Mouse (Mus musculus): ENCODE results near the gene Phlda3. TPM values are rescaled to one million over a fixed set of nuclear protein-coding genes. Genes with fewer than 3 reads are reported as not detected.

Gene Phlda3
- total RNA-seq, 2 experiments from 2014 or later = 1.0 TPM; not detected in 1

Other genes with a start within 250 kb of the Phlda3 start
- gene Nav1, start 158.8 kb upstream of the Phlda3 start, total RNA-seq (2014; fragmentation: Nextera tagmentation) = 16.3 and 19.8 TPM in 2 replicates
- gene Nav1, start 158.8 kb upstream of the Phlda3 start, total RNA-seq (2017) = 2.9 and 3.6 TPM in 2 replicates
- 130 and 138 TPM in 2 replicates for gene Csrp1, start 46.1 kb upstream of the Phlda3 start, total RNA-seq (2014; fragmentation: Nextera tagmentation)
- 104 and 135 TPM in 2 replicates for gene Csrp1, start 46.1 kb upstream of the Phlda3 start, total RNA-seq (2017)
- gene Tnni1, start 13.3 kb downstream of the Phlda3 start, total RNA-seq (2014; fragmentation: Nextera tagmentation) = not detected in 2 replicates
- gene Tnni1, start 13.3 kb downstream of the Phlda3 start, total RNA-seq (2017) = not detected in 2 replicates
- gene Lad1, start 52.5 kb downstream of the Phlda3 start, total RNA-seq (2014; fragmentation: Nextera tagmentation) = not detected in 2 replicates
- gene Lad1, start 52.5 kb downstream of the Phlda3 start, total RNA-seq (2017) = not detected in 2 replicates
- not detected in 2 replicates for gene Tnnt2, start 70.2 kb downstream of the Phlda3 start, total RNA-seq (2014; fragmentation: Nextera tagmentation)
- not detected in 2 replicates for gene Tnnt2, start 70.2 kb downstream of the Phlda3 start, total RNA-seq (2017)
- gene Pkp1, start 153.1 kb downstream of the Phlda3 start, total RNA-seq (2014; fragmentation: Nextera tagmentation) = not detected in 2 replicates
- not detected in 2 replicates for gene Pkp1, start 153.1 kb downstream of the Phlda3 start, total RNA-seq (2017)
- gene Igfn1, start 240.2 kb downstream of the Phlda3 start, total RNA-seq (2014; fragmentation: Nextera tagmentation) = not detected in 2 replicates
- not detected in 2 replicates for gene Igfn1, start 240.2 kb downstream of the Phlda3 start, total RNA-seq (2017)
- 5.8 and 14.0 TPM in 2 replicates for gene Tmem9, start 242.0 kb downstream of the Phlda3 start, total RNA-seq (2014; fragmentation: Nextera tagmentation)
- 4.4 and 8.1 TPM in 2 replicates for gene Tmem9, start 242.0 kb downstream of the Phlda3 start, total RNA-seq (2017)